Mouse (Mus musculus) ES-E14 (cell line): ENCODE measurements at regions not wholly inside any gene's neighbourhood (a gene's known extent, or its start where the extent isn't known, plus 50 kb on each side); places are given as distances from the start of the nearest gene placed in this dataset.

ENCODE experiments used
- CHD2 ChIP-seq: IDR thresholded peaks from 2 replicates; pipeline ENCODE4 v1.6.1; 2014; ENCODE audit warnings: mild to moderate bottlenecking, low read depth, low read length, inconsistent platforms
- HCFC1 ChIP-seq: IDR thresholded peaks from 2 replicates; pipeline ENCODE4 v1.6.1; 2012; ENCODE audit warnings: low read length, inconsistent platforms, borderline replicate concordance; ENCODE audit not compliant: insufficient read depth
- MAFK ChIP-seq: IDR thresholded peaks from 2 replicates; pipeline ENCODE4 v1.6.1; 2014; ENCODE audit warnings: mild to moderate bottlenecking, low read depth, low read length, inconsistent platforms; ENCODE audit not compliant: insufficient read depth
- ZC3H11A ChIP-seq: IDR thresholded peaks from 2 replicates; pipeline ENCODE4 v1.6.1; 2012; ENCODE audit warnings: low read depth, mild to moderate bottlenecking, inconsistent platforms, low read length, borderline replicate concordance
- ZNF384 ChIP-seq: IDR thresholded peaks from 2 replicates; pipeline ENCODE4 v1.6.1; 2012; ENCODE audit warnings: low read depth, low read length, inconsistent platforms

DNA sequence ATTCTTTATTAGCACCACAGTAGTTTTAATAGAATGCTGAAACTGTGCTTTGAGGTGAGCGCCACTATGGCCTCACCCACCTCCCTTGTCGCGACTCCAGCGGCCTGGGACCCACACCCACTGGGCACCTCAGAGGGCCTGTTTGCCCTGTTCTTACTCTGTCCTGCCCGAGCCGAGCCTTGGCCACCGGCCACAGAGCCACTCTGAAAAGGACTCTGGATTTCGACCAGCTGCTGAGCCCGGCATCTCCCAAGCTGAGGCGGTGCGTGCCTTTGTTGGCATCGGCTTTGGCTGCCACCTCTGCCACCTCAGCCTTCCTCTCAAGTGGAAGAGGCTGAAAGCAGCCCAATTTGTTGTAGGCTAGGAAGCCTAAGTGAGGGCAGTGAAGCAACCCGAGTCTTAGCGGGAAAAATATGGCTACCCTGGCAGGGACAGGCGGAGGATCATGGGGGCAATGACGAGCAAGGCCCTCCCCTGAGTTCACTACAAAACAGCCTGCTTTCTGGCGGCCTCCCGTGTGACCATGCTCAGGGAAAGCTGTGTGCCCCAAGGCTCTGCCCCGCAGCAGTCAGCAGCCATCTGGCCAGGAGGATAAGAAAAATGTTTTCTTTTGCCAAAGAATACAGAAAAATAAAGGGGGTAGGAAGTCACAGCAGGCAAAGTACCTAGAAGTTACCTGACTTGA is 240.1 kb upstream of the Pdgfd start:
- TF ChIP-seq ZNF384 (no peak), ZC3H11A (no peak), MAFK (no peak), CHD2 (no peak), HCFC1 (no peak)
